Mouse (Mus musculus): ENCODE measurements at regions not wholly inside any gene's neighbourhood (a gene's known extent, or its start where the extent isn't known, plus 50 kb on each side); places are given as distances from the start of the nearest gene placed in this dataset.

DNA sequence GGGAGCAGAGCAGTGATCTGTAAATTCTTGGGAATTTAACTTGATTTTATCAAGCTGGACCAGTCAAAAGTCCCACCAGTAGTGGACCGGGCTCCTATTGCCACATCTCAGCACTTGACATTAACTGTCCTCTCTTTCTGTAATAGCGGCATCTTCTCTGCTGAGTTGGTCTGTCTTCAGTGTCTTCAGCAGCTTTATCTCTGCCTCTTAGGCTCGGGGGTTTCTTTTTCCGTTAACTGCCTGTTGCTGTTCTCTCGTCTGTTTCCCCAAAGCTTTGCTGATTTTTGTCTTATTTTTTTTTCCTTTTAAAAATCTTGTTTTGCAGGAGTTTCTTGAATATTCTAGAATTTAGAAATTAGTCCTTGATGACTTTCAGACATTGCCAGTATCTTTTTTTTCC, 113.3 kb upstream of the Kit start:
- 50% methylated on average over 5 of the region's 5 CpGs for WGBS (ENCODE audit: insufficient replicate concordance)
- ATAC-seq: no peak
- Histone ChIP-seq H3K4me2 (ENCODE audit: low read depth, low read length) (peak overlapping the region; percentile 26; the same call in 1 of the 2 replicates), H3K27ac (ENCODE audit: low read depth) (no peak overlapping the region), H3K9me3 (ENCODE audit: low read length) (no peaks in the 10 kb centered on the region), H3K27me3 (ENCODE audit: insufficient read depth, low read length) (no peaks in the 10 kb centered on the region), H3K9ac (replicated peaks) (no peak overlapping the region), H3K4me1 (ENCODE audit: insufficient read depth) (peaks cover 15% of the 10 kb centered on the region), H3K4me3 (ENCODE audit: low read depth, low read length) (no peak overlapping the region), H3K36me3 (replicated peaks; ENCODE audit: insufficient read depth, low read length) (no peaks in the 10 kb centered on the region)
- no peak for TF ChIP-seq CTCF (IDR thresholded peaks at IDR 0.05; ENCODE audit: low read depth)
- TF ChIP-seq EP300 (IDR thresholded peaks at IDR 0.05; ENCODE audit: low read depth): peak; percentile 80
- DNase-seq: no peak

DNA sequence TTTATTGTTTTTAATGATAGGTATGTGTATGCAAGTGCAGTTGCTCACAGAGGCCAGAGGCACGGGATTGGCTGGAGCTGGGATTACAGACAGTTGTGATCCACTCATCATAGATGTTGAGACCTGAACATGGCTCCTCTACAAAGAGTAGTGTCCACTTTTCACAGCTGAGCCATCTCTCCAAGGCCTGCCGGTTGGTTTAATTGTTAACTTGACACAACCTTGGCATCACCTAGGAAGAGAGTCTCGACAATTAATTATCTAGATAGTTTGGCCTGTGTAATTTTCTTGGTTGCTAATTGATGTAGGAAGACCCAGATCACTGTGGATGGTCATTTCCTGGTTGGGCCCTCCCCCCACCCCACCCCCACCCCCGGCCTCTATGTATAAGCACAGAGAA, 111.1 kb upstream of the Kit start:
- no peaks in the 10 kb centered on the region for H3K9me3 ChIP-seq (ENCODE audit: low read length)
- TF ChIP-seq EP300 (IDR thresholded peaks at IDR 0.05; ENCODE audit: low read depth): no peak
- no peak for TF ChIP-seq CTCF (IDR thresholded peaks at IDR 0.05; ENCODE audit: low read depth)
- no peak overlapping the region for H3K9ac ChIP-seq (replicated peaks)
- no peak for DNase-seq
- peaks cover 18% of the 10 kb centered on the region for H3K4me1 ChIP-seq (ENCODE audit: insufficient read depth)
- H3K4me3 ChIP-seq (ENCODE audit: low read depth, low read length): no peak overlapping the region
- no peak for ATAC-seq
- no peak overlapping the region for H3K4me2 ChIP-seq (ENCODE audit: low read depth, low read length)
- no peaks in the 10 kb centered on the region for H3K27me3 ChIP-seq (ENCODE audit: insufficient read depth, low read length)
- H3K27ac ChIP-seq (ENCODE audit: low read depth): no peak overlapping the region
- 55% methylated on average over 4 of the region's 4 CpGs for WGBS (ENCODE audit: insufficient replicate concordance)
- no peaks in the 10 kb centered on the region for H3K36me3 ChIP-seq (replicated peaks; ENCODE audit: insufficient read depth, low read length)

DNA sequence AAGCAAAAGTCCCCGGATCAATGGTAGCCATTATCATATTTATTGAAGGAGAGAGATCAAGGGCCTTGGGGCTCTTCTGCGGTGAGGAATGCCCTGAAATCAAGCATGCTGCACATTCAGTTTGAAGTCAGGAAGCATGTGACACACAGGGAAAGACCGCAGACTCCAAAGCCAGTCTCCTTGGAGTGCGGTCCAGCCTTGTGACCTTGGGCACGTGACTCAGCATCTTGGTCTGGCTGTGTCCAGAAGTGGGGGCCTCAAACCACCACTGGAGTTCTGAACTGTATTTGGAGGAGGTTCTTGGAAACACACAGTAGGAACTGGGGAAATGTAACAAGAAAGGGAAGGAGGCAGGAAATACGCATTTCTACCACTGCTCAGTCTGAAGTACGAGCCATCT, 109.0 kb upstream of the Kit start:
- no peak overlapping the region for H3K4me2 ChIP-seq (ENCODE audit: low read depth, low read length)
- WGBS (ENCODE audit: insufficient replicate concordance): 67% methylated on average over 7 of the region's 7 CpGs

DNA sequence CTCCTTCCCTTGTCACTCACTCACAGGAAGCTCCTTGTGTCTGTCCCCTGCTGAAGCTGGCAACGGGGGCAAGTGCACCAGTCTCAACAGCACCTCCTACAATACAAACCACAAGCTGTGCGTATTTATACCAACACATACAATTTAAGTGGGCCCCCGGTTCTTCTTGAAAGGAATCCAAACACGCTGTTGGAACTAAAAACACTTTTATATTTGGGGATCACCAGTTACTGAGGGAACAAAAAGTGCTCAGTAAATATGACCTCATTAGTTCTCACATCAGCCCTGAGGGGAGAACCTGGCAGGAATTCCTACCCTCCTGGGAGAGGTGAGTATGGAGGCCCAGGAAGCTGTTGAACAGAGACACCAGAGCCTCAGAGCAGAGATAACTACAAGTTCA, 107.8 kb upstream of the Kit start:
- 0 out of 2 replicates have a peak overlapping the region, but pooled peaks have one; percentile 29 for H3K27ac ChIP-seq (ENCODE audit: low read depth)
- no peaks in the 10 kb centered on the region for H3K36me3 ChIP-seq (replicated peaks; ENCODE audit: insufficient read depth, low read length)
- TF ChIP-seq EP300 (IDR thresholded peaks at IDR 0.05; ENCODE audit: low read depth): no peak
- H3K4me1 ChIP-seq (ENCODE audit: insufficient read depth): peaks cover 4% of the 10 kb centered on the region; the same call in 1 of the 2 replicates
- H3K9me3 ChIP-seq (ENCODE audit: low read length): no peaks in the 10 kb centered on the region
- WGBS (ENCODE audit: insufficient replicate concordance): 31% methylated on average over 4 of the region's 4 CpGs
- H3K9ac ChIP-seq (replicated peaks): no peak overlapping the region
- no peaks in the 10 kb centered on the region for H3K27me3 ChIP-seq (ENCODE audit: insufficient read depth, low read length)
- DNase-seq (no peak), ATAC-seq (no peak)
- H3K4me3 ChIP-seq (ENCODE audit: low read depth, low read length): no peak overlapping the region
- H3K4me2 ChIP-seq (ENCODE audit: low read depth, low read length): no peak overlapping the region

More for the DNA sequence above, 109.0 kb upstream of the Kit start:
- H3K27ac ChIP-seq (ENCODE audit: low read depth): no peak overlapping the region
- H3K36me3 ChIP-seq (replicated peaks; ENCODE audit: insufficient read depth, low read length): no peaks in the 10 kb centered on the region
- H3K4me1 ChIP-seq (ENCODE audit: insufficient read depth): peaks cover 5% of the 10 kb centered on the region; the same call in 1 of the 2 replicates
- H3K27me3 ChIP-seq (ENCODE audit: insufficient read depth, low read length): no peaks in the 10 kb centered on the region
- ATAC-seq (no peak), DNase-seq (no peak)
- no peaks in the 10 kb centered on the region for H3K9me3 ChIP-seq (ENCODE audit: low read length)
- H3K9ac ChIP-seq (replicated peaks): no peak overlapping the region
- H3K4me3 ChIP-seq (ENCODE audit: low read depth, low read length): no peak overlapping the region
- TF ChIP-seq CTCF (IDR thresholded peaks at IDR 0.05; ENCODE audit: low read depth) (no peak), EP300 (IDR thresholded peaks at IDR 0.05; ENCODE audit: low read depth) (no peak)

DNA sequence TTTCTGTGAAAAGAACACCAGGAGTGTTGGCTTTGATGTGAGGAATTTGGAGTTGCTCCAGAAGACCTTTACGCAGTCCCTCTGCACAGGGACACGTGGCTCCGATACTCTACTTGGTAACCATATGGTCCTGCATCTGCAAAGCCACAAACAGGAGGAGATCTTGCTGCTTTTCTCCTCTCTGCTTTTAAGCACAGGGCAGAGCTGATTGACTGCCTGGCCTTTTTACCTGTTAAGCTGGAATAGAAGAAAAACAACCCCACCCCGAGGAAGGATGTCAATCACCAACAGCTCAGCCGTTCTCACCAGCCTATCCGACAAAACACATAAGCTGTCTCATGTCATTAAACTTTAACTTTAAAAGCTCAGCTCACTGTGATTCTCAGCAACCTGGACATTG, 106.8 kb upstream of the Kit start:
- no peak overlapping the region for H3K4me3 ChIP-seq (ENCODE audit: low read depth, low read length)
- H3K4me2 ChIP-seq (ENCODE audit: low read depth, low read length): no peak overlapping the region
- DNase-seq (no peak), ATAC-seq (peak; percentile 88)
- H3K9ac ChIP-seq (replicated peaks): no peak overlapping the region
- H3K4me1 ChIP-seq (ENCODE audit: insufficient read depth): peaks cover 4% of the 10 kb centered on the region; the same call in 1 of the 2 replicates
- no peaks in the 10 kb centered on the region for H3K9me3 ChIP-seq (ENCODE audit: low read length)
- 40% methylated on average over 6 of the region's 6 CpGs for WGBS (ENCODE audit: insufficient replicate concordance)
- H3K27ac ChIP-seq (ENCODE audit: low read depth): peak overlapping the region; percentile 85
- H3K36me3 ChIP-seq (replicated peaks; ENCODE audit: insufficient read depth, low read length): no peaks in the 10 kb centered on the region
- TF ChIP-seq EP300 (IDR thresholded peaks at IDR 0.05; ENCODE audit: low read depth) (no peak), CTCF (IDR thresholded peaks at IDR 0.05; ENCODE audit: low read depth) (no peak)
- H3K27me3 ChIP-seq (ENCODE audit: insufficient read depth, low read length): no peaks in the 10 kb centered on the region

DNA sequence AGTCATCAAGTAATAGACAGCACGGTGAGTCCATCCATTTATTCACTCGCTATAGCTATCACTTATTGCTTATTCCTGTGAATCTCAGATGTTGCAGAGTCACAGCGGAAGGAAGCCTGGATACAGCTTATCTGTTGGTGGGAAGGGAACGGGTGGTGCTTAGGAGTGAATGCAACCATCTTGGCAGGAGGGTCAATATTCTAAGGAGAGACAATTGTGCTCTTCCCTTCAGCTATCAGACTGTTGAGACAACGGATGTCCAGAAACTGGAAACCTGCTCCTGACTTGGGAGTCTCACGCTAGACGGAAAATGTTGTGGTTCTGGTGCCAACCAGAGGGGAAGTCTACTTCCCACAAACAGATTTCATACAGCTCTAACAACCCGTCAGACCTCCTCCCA, 103.7 kb upstream of the Kit start:
- H3K9ac ChIP-seq (replicated peaks): no peak overlapping the region
- H3K4me1 ChIP-seq (ENCODE audit: insufficient read depth): peaks cover 4% of the 10 kb centered on the region; the same call in 1 of the 2 replicates
- H3K4me3 ChIP-seq (ENCODE audit: low read depth, low read length): no peak overlapping the region
- no peaks in the 10 kb centered on the region for H3K9me3 ChIP-seq (ENCODE audit: low read length)
- 59% methylated on average over 8 of the region's 8 CpGs for WGBS (ENCODE audit: insufficient replicate concordance)
- H3K27ac ChIP-seq (ENCODE audit: low read depth): no peak overlapping the region
- no peak for ATAC-seq
- no peak for DNase-seq
- no peaks in the 10 kb centered on the region for H3K27me3 ChIP-seq (ENCODE audit: insufficient read depth, low read length)
- H3K4me2 ChIP-seq (ENCODE audit: low read depth, low read length): no peak overlapping the region
- H3K36me3 ChIP-seq (replicated peaks; ENCODE audit: insufficient read depth, low read length): no peaks in the 10 kb centered on the region
- no peak for TF ChIP-seq CTCF (IDR thresholded peaks at IDR 0.05; ENCODE audit: low read depth)
- TF ChIP-seq EP300 (IDR thresholded peaks at IDR 0.05; ENCODE audit: low read depth): no peak

DNA sequence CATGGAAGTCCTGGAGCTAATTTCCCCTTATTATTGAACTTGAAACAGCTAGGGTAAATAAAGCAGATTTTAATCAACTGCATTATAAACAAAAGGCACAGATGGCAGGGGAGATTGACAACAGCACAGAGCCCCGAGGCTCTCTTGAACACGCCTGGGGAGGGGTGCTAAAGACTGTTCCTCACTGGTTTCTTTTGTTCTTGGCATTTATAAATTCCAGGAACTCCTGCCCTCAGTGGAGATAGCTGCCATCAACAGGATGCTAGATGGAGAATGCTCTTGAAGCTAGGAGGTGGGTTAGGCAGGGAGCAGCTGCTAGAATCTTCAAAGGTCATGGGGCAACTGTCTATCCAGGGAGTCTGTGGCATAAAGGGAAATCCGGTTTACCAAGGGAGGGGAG, 102.2 kb upstream of the Kit start:
- Histone ChIP-seq H3K4me2 (ENCODE audit: low read depth, low read length) (no peak overlapping the region), H3K27me3 (ENCODE audit: insufficient read depth, low read length) (no peaks in the 10 kb centered on the region), H3K36me3 (replicated peaks; ENCODE audit: insufficient read depth, low read length) (no peaks in the 10 kb centered on the region), H3K27ac (ENCODE audit: low read depth) (no peak overlapping the region), H3K4me1 (ENCODE audit: insufficient read depth) (no peaks in the 10 kb centered on the region), H3K9me3 (ENCODE audit: low read length) (no peaks in the 10 kb centered on the region), H3K9ac (replicated peaks) (no peak overlapping the region), H3K4me3 (ENCODE audit: low read depth, low read length) (no peak overlapping the region)
- no peak for ATAC-seq
- DNase-seq: no peak
- TF ChIP-seq EP300 (IDR thresholded peaks at IDR 0.05; ENCODE audit: low read depth): no peak
- no peak for TF ChIP-seq CTCF (IDR thresholded peaks at IDR 0.05; ENCODE audit: low read depth)
- WGBS (ENCODE audit: insufficient replicate concordance): 39% methylated on average over 3 of the region's 3 CpGs

Measured in liver, postnatal 0 days (tissue).